In genomic region chr9:44641616-44642015, GRCm38 (mm10) we compare ENCODE assay signal across 24 mouse cellular contexts. TPM values are rescaled to one million over a fixed set of nuclear protein-coding genes. Genes with fewer than 3 reads are reported as not detected.
"Had no signal": no experiment of that assay in that cellular context is flagged by ENCODE, and none has a peak within 500 bp of the region (broad histone marks: within the 10 kb centered on the region; RNA-seq: fewer than 3 reads in every experiment).

No protein-coding gene starts in this region.

- H3K4me2 ChIP-seq: lung, embryonic 14.5 days; midbrain, embryonic 13.5 days; midbrain, embryonic 15.5 days; neural tube, embryonic 12.5 days had no signal

- DNase-seq: lung, adult 18-20 months; lung, embryonic 14.5 days; lung, postnatal 10 days; lung, postnatal 4 days; retina, postnatal 1 day; right cerebral cortex, adult 18-20 months; right cerebral cortex, postnatal 25 days; right cerebral cortex, postnatal 4 days; spleen, adult 18-20 months; thymus, adult 18-20 months; thymus, postnatal 36 days had no signal

- ATAC-seq: midbrain, embryonic 13.5 days; midbrain, embryonic 15.5 days had no signal

- H3K9me3 ChIP-seq: midbrain, embryonic 10.5 days; midbrain, embryonic 13.5 days; midbrain, embryonic 15.5 days; neural tube, embryonic 12.5 days had no signal

- H3K9ac ChIP-seq: liver, embryonic 14.5 days; lung, embryonic 14.5 days; midbrain, embryonic 13.5 days; midbrain, embryonic 15.5 days; neural tube, embryonic 12.5 days had no signal

- H3K4me1 ChIP-seq: midbrain, embryonic 10.5 days; midbrain, embryonic 13.5 days; midbrain, embryonic 15.5 days; neural tube, embryonic 12.5 days had no signal

- H3K27ac ChIP-seq: liver, embryonic 14.5 days; midbrain, embryonic 10.5 days; midbrain, embryonic 13.5 days; midbrain, embryonic 15.5 days; neural tube, embryonic 12.5 days had no signal

- H3K27me3 ChIP-seq: midbrain, embryonic 13.5 days; midbrain, embryonic 15.5 days; neural tube, embryonic 12.5 days had no signal

- H3K4me3 ChIP-seq: midbrain, embryonic 10.5 days; midbrain, embryonic 13.5 days; midbrain, embryonic 15.5 days; myocyte; neural tube, embryonic 12.5 days had no signal

RNA-seq across cellular contexts. Expression of gene Treh, which starts 31.4 kb away (rescaled TPM):
- total RNA-seq: megakaryocyte, adult 5-6 weeks; megakaryocyte-erythroid progenitor cell, adult 5-6 weeks had no signal
- polyA plus RNA-seq: liver, embryonic 14.5 days; liver, embryonic 16.5 days; lung, embryonic 14.5 days; lung, embryonic 16.5 days; midbrain, embryonic 10.5 days; midbrain, embryonic 13.5 days; midbrain, embryonic 15.5 days; neural tube, embryonic 12.5 days; neural tube, embryonic 14.5 days; stomach, embryonic 14.5 days; stomach, embryonic 16.5 days had no signal
